13 mouse cellular contexts compared by ENCODE assay signal in genomic region chr13:20512317-20513240, GRCm38 (mm10).
DNase-seq lines count a peak whose midpoint lies in the region; ATAC-seq and TF ChIP-seq lines count a peak whose summit lies in the region.
"Had no signal": no experiment of that assay in that cellular context is flagged by ENCODE, and none has a peak within 500 bp of the region (broad histone marks: within the 10 kb centered on the region; RNA-seq: fewer than 3 reads in every experiment).

No protein-coding gene starts in this region.

- no peaks in the 10 kb centered on the region for H3K27me3 ChIP-seq in hindbrain, embryonic 12.5 days
- H3K27me3 ChIP-seq in midbrain, postnatal 0 days (ENCODE audit: insufficient read depth, low read length): no peaks in the 10 kb centered on the region
- H3K27me3 ChIP-seq: CH12.LX; embryonic facial prominence, embryonic 15.5 days; liver, embryonic 13.5 days had no signal

- no peak for TF ChIP-seq CTCF in brain, embryonic 14.5 days (IDR thresholded peaks at IDR 0.05; ENCODE audit: borderline replicate concordance, extremely low read depth, insufficient read depth, insufficient read length)
- no peak for TF ChIP-seq CTCF in midbrain, postnatal 0 days (IDR thresholded peaks at IDR 0.05)

- no peak overlapping the region for H3K9ac ChIP-seq in hindbrain, embryonic 12.5 days
- no peak overlapping the region for H3K9ac ChIP-seq in midbrain, postnatal 0 days (replicated peaks; ENCODE audit: low read length, poor library complexity, severe bottlenecking)
- H3K9ac ChIP-seq: embryonic facial prominence, embryonic 15.5 days; liver, embryonic 13.5 days had no signal

- 42% methylated on average over 10 of the region's 10 CpGs for WGBS in hindbrain, embryonic 12.5 days
- WGBS in midbrain, postnatal 0 days: 55% methylated on average over 10 of the region's 10 CpGs

- H3K9me3 ChIP-seq in hindbrain, embryonic 12.5 days (replicated peaks): no peaks in the 10 kb centered on the region
- H3K9me3 ChIP-seq in midbrain, postnatal 0 days (ENCODE audit: low read length): no peaks in the 10 kb centered on the region
- H3K9me3 ChIP-seq: embryonic facial prominence, embryonic 15.5 days; liver, embryonic 13.5 days had no signal

- H3K4me2 ChIP-seq in hindbrain, embryonic 12.5 days (replicated peaks): no peak overlapping the region
- no peak overlapping the region for H3K4me2 ChIP-seq in midbrain, postnatal 0 days (ENCODE audit: low read depth, low read length, poor library complexity, severe bottlenecking)
- H3K4me2 ChIP-seq: embryonic facial prominence, embryonic 15.5 days; liver, embryonic 13.5 days had no signal

- no peaks in the 10 kb centered on the region for H3K36me3 ChIP-seq in hindbrain, embryonic 12.5 days
- no peaks in the 10 kb centered on the region for H3K36me3 ChIP-seq in midbrain, postnatal 0 days (ENCODE audit: insufficient read depth, low read length)
- H3K36me3 ChIP-seq: embryonic facial prominence, embryonic 15.5 days; liver, embryonic 13.5 days had no signal

- no peak overlapping the region for H3K27ac ChIP-seq in hindbrain, embryonic 12.5 days
- H3K27ac ChIP-seq in midbrain, postnatal 0 days (ENCODE audit: low read depth, low read length): no peak overlapping the region
- H3K27ac ChIP-seq: embryonic facial prominence, embryonic 15.5 days; layer of hippocampus, adult 2 months; liver, embryonic 13.5 days had no signal

- peaks cover 8% of the 10 kb centered on the region; the same call in 1 of the 2 replicates for H3K4me1 ChIP-seq in hindbrain, embryonic 12.5 days
- no peaks in the 10 kb centered on the region for H3K4me1 ChIP-seq in midbrain, postnatal 0 days (ENCODE audit: insufficient read depth, low read length)
- H3K4me1 ChIP-seq: liver, embryonic 13.5 days had no signal

- DNase-seq in frontal cortex, postnatal 36 days (ENCODE audit: low spot score in 2 of 2): peak; percentile 24 to 51
- DNase-seq in frontal cortex, postnatal 25 days (ENCODE audit: low spot score in 2 of 2): no peak
- DNase-seq in brain, embryonic 14.5 days (ENCODE audit: low read depth): peak; percentile 68
- peak; percentile 61 for DNase-seq in midbrain, postnatal 0 days (ENCODE audit: low spot score)
- DNase-seq in layer of hippocampus, adult 9-10 months (ENCODE audit: low spot score): no peak
- no peak for DNase-seq in layer of hippocampus, adult 18-20 months (ENCODE audit: low spot score in 2 of 2)
- DNase-seq: gastrocnemius, postnatal 25 days; heart, postnatal 14 days; liver, embryonic 13.5 days had no signal

- no peak for TF ChIP-seq POLR2A in brain, embryonic 14.5 days (IDR thresholded peaks at IDR 0.05; ENCODE audit: borderline replicate concordance, extremely low read depth, insufficient read depth, insufficient read length, poor library complexity, severe bottlenecking)

- no peak overlapping the region for H3K4me3 ChIP-seq in hindbrain, embryonic 12.5 days
- no peak overlapping the region for H3K4me3 ChIP-seq in midbrain, postnatal 0 days (ENCODE audit: low read depth, low read length)
- H3K4me3 ChIP-seq: embryonic facial prominence, embryonic 15.5 days; layer of hippocampus, adult 2 months; liver, embryonic 13.5 days had no signal

- ATAC-seq in hindbrain, embryonic 12.5 days (ENCODE audit: low FRiP score): peak; percentile 64
- ATAC-seq in midbrain, postnatal 0 days (ENCODE audit: low FRiP score): no peak

Comparison
In these comparisons a context has a peak if more than half of its experiments do, and no peak if none do; other contexts are left out.
1. DNase-seq: peak in frontal cortex, postnatal 36 days (2 of 2), brain, embryonic 14.5 days (single experiment) and midbrain, postnatal 0 days (single experiment); none in frontal cortex, postnatal 25 days (0 of 2), layer of hippocampus, adult 9-10 months (single experiment) and layer of hippocampus, adult 18-20 months (0 of 2).